Mouse (Mus musculus) left cerebral cortex, postnatal 4 days (tissue): ENCODE measurements at regions not wholly inside any gene's neighbourhood (a gene's known extent, or its start where the extent isn't known, plus 50 kb on each side); places are given as distances from the start of the nearest gene placed in this dataset.

Experiments
- DNase-seq: peaks from one replicate; pipeline ENCODE4 v3.0.0-alpha.2; 2022
- intact Hi-C: fragments of 180-260 bp; cut with DNase I; formaldehyde crosslinking; loops from one replicate; pipeline ENCODE4 v1.15.1; 2025

DNA sequence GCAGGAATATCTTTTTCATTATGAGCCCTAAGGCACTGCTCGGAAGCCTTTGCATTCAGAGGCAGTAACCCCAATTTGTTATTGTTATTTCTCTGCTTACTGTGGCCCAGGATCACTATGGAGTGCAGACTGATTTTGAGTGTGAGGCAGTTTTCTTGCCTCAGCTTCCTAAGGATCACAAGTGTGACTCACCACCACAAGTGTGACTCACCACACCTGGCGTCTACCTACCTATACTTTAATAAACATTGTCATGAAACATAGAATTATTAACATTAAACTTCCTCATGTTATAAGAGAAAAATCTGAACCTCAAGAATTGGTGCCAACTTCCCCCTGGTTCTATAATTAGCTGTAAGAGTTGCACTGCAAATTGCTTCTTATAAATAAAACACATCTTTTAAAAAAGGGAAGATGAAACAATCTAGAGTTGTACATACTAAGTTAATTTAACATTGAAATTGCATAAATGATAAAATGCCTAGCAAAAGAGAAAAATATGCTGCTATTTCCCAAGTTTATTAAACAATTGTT is 52.4 kb upstream of the Cdkn2b start:
- intact Hi-C loops, result no loop called here
- no peak for DNase-seq

DNA sequence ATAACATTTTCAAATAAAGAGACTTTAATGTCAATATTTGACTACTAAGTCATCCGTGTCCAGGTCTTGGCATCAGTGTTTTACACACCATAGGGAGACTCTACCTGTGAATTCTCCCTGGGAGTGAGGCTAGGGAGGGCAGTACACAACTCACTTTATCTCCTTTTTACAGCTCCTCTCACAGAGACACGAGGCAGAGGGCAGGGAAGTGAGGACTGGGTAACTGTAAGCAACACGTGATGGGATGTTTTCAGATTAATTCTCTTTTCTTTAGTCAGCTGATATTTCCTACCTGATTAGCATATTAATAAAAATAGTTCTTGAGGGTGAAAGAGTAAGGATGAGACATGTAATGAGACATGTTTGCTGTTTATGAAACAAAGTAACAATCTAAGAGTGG is 51.8 kb upstream of the Cdkn2b start:
- no peak for DNase-seq
- intact Hi-C loops, result no loop called here

DNA sequence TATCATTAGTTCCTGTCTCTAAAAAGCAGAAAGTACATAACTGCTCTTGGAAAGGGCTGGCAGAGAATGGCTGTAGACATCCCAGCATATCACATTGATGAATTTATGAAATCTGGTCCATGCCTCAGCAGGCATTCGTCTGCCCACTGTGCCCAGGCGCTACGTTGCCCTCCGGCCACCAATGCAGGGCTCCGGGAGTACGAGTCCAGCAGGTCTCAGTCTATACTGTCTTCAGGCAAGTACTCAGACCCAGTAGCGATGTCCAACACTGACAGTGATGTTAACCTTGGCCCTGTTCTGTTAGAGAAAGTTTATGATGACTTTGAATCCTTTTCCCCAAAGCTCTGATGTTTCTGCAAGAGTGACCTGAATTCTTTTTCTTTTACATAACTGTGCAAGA is 50.5 kb upstream of the Cdkn2b start:
- no peak for DNase-seq
- intact Hi-C loops, result no loop called here
